Mouse (Mus musculus) ovary, postnatal 10 days (tissue): ENCODE results near the gene Dhx16.
A peak's percentile ranks its signal among the peaks of the same experiment; 100 is the strongest.

ENCODE experiments used
- DNase-seq: peaks from one replicate; pipeline ENCODE4 v3.0.0; 2022; ENCODE audit warnings: low spot score

Gene Dhx16

DNA sequence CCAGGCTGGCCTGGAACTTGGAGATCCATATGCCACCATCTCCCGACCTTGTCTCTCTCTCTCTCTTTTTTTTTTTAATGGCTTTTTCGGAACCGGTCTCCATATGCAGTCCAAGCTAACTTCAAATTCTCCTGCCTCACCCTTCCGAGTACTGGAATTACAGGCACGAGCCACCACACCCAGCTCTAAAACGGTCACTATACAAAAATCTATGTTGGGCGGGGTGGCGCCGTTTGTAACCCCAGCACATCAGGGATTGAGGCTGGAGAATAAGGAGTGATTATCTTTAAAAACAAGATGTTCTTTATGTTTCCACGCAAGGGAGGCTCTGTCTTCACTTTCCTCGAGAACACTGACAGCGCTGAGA lies 18.8 kb upstream of the Dhx16 start:
- no peak for DNase-seq

DNA sequence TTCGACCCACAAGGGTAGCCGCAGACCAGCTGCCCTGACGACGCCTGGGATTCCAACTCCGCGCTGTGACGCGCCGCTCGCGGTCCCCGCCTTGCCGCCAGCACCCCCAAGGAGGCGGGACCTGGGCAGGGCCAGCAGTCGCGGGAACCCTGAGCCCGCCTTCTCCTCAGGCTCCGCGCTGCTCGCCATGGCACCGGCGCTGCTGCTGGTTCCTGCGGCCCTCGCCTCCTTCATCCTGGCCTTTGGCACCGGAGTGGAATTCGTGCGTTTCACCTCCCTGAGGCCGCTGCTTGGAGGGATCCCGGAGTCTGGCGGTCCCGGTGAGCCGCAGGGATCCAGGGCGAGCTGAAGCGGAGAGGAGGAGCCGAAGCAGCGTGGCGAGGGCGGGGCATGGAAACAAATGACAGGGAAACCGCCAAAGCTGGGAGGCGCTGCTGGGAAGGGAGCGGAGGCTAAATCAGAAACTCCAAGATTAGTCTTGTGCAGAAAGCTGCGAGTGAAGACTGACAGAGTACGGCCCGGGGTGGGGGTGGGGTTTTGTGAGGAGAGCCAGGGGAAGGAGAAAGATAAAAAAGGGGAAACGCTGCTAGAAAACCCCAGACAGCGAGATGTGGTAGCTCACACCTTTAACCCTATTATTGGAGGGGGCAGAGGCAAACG lies 18.3 kb upstream of the Dhx16 start, which contains the start of gene Nrm:
Gene Nrm (plus strand): TSS at position 121 of the 660 bp plus-strand sequence.
- DNase-seq = peak; percentile 88

DNA sequence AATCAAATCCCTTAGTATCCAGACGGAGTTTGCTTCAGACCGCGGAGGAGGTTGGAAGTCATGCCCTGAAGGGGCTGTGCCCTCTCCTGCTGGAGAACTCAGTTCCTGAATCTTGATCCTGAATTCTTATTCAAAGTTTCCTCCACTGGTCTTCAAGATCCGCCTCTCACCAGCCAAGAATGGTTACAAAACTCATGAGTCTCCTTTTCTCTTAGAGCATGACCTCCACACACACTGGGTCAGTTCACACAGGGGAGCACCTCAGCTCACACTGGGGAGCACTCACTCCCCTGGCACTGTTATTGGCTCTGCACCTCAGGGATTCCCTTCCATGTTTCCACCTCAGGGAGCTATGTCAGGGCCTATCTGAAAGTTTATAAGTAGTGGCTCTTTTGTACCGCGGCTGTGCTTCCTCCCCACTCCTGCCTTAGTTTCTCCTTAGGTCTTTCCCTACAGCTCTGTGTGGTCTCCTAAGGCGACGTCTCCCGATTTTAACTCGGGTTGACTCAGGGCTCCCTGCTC lies 14.7 kb upstream of the Dhx16 start:
- DNase-seq = no peak

DNA sequence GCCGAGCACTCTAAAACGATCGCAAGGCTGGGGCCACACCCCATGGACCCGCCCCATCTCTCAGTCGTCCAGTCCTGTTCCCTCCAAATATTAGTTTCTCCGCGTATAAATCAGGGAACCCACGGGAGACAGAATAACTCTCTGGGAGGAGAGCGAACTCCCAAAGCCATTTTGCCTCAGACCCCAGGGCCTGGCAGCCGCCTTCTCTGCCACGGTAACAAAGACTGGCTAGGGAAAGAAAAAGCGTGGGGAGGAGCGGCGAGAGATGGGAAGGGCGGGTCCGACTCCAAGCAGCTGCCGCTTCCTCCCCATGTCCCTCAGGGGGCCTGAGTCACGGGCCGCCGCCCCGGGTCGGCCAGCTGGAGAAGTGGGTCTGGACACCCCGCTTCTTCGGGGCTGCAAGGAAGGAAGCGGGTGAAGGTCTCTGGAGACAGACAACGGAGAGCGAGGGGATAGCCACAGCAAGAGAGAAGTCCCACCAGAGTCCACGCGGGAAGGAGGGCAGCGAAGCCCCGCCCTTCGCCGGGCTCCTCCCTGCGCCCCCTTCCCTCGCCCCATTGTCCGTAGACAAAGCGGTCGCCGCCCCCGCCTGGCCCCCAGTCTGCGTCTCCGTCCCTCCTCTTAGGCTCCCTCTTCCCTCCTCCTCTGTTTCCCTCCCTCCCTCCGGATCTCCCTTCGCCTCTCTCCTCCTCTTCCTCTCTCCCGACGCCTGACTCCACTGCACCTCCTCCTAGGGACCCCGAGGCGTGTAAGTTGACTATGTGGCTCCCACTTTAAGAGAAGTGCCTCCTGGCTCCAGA lies 13.9 kb upstream of the Dhx16 start, which contains the start of gene Ppp1r18:
Gene Ppp1r18 (plus strand): TSS at position 113 of the 800 bp plus-strand sequence.
- peak; percentile 57 for DNase-seq

DNA sequence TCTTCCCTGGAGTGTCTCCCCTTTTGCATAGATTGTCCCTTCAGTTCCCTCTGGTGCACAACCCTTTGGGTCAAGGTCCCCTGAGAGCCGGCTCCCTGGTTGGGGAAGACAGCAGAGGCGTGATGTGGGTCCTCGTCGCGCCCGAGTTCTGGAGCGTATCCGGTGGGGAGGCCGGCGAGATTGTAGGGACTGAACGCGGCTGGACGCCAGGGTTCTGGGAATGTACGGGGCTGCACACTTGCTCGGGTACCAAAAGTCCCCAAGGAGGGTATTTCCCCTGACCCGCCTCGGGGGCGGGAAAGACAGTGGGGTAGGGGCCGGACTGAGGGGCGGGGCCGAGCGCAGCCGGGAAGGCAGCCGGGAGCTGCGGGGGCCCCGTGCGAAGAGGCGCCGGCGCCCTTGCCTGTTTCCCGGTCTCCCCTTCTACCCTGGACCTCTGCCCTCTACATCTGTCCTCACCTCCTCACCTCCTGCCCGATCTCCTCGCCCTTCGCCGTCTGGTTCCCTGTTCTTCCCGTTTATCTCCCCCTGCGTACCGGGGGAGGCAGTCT lies 13.3 kb upstream of the Dhx16 start:
- peak; percentile 62 for DNase-seq

DNA sequence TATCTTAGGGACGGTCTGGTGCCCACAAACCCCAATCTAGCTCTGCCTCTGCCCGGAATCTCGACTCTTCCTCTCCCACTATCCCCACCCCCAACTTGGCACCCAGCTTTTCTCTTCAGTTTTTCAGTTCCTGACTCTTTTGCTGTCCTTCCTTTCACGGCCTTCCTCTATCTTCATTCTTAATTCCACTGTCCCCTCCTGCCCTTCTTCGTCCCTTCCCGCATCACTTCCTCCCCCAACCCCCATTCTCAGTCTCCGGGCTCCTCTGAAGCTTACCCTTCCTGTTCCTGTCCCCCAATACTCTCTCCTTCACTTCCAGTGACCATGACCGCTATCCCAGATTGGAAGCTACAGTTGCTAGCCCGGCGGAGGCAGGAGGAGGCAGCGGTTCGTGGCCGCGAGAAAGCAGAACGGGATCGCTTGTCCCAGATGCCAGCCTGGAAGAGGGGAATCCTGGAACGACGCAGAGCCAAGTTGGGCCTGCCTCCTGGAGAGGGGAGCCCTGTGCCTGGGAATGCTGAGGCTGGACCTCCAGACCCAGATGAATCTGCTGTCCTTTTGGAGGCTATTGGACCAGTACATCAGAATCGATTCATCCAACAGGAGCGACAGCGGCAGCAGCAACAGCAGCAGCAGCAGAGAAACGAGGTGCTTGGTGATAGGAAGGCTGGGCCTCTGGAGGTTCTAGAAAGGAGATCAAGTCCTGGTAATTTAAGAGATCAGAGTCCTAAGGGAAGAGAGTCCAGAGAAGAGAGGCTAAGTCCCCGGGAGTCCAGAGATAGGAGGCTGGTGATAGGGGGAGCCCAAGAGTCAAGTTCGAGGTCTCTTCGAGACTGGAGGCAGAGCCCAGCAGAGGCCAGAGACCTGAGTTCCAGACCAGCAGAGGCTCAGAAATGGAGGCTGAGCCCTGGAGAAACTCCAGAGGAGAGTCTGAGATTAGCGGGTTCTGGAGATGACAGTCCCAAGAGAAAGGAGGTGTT lies 12.4 kb upstream of the Dhx16 start:
- no peak for DNase-seq

DNA sequence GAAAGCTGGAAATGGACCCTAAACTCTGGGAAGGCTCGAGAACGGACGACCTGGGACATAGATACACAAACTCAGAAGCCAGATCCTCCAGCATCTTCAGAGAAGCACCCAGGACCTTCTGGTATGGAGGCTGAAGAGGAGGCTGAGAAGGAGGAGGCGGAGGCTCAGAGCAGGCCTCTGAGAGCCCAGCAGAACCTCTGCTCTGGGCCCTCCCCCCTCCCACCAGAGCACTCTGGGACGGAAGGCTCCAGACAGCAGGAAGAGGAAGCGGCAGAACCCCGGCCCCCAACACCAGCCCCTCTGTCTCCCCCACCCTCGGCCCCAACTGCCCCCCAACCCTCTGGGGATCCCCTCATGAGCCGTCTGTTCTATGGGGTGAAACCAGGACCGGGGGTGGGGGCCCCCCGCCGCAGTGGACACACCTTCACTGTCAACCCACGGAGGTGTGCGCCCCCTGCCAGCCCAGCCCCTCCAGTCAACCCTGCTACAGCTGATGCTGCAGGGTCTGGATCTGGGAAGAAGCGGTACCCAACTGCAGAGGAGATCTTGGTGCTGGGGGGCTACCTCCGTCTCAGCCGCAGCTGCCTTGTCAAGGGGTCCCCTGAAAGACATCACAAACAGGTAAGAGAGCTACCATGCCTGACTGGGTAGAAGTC lies 11.3 kb upstream of the Dhx16 start:
- no peak for DNase-seq

DNA sequence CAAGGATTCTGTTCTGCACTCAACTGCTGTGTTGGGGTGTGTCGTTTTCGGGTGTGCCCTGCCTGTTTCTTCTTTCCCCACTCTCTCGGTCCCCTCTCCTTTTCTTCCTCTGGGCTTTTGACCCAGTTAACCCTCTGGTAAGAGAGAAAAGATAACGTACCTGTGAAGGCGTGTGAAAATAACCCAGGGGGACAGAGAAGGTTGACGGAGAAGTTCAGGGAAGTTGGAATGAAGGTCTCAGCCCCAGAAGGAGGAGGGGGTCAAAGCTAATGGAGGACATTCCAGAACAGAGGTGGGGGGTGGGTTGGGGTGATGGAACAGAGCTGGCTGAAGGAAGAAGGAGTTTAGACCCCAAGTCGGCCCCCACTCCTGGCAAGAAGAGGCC lies 10.7 kb upstream of the Dhx16 start:
- no peak for DNase-seq

DNA sequence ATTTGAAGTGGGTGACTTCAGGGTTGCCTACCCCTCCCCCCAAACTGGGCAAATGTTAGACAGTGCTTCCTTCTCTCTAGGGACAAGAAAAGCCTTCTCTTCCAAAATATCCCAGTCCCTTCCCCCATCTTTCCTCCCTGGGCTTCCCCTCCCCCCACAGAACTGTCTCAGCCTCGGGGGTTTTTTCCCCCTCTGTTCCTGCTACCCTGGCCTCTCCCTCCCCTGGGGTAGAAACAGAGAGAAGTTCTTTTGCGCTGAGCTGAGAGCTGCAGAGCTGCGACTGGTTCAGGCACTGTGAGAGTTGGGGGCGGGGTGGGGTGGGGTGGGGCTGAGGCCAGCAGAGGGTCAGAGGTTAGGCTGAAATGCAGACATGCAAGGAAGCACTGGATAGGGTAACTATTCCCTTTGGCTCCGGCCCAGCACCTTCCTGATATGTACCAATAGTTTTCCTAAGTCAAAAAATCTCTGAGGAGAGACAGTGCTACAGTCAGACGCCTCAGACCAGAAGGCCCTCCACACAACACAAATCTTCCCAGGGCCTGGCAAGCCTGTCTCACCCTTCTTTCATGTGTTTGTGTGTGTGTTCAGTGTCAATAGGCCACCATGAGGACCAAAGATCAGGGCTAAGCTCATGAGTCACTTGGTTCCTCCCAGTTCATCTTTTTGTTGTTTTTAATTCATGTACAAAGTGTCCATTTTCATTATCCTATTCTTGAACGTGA lies 10.1 kb upstream of the Dhx16 start:
- DNase-seq = no peak

DNA sequence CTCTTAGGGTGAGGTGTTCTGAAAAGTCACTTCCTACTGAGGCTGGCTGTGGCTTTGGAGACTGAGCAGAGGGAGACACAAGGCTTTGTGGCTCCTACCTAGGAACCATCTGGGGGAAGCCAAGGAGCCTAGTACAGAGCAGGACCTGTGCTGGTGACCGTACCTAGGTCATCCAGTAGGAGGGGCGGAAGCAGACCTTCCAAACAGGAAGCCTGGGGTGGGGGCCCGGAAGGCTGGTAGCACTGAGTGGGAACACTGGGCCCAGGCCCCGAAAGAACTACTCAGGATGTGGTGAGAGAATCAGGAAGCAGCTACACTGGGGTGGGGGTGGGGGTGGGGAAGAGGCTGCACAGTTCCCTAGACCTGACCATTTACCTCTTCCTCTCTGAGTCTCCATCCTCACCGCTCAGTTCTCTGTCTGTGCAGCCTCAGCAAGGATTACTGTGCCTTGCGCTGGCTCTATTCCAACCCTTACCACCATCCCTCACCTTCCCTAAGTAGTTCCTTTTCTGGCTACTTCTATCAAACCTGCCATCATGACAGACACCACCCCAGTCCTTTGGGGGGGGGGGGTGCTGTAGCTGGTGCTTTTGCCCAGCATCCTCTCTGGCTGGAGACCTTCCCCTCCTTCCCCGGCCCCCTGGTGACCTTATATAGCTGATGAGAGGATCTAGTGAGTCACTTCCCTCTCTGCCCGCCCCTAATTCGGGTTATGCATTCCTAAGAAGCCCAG lies 9.3 kb upstream of the Dhx16 start:
- no peak for DNase-seq

DNA sequence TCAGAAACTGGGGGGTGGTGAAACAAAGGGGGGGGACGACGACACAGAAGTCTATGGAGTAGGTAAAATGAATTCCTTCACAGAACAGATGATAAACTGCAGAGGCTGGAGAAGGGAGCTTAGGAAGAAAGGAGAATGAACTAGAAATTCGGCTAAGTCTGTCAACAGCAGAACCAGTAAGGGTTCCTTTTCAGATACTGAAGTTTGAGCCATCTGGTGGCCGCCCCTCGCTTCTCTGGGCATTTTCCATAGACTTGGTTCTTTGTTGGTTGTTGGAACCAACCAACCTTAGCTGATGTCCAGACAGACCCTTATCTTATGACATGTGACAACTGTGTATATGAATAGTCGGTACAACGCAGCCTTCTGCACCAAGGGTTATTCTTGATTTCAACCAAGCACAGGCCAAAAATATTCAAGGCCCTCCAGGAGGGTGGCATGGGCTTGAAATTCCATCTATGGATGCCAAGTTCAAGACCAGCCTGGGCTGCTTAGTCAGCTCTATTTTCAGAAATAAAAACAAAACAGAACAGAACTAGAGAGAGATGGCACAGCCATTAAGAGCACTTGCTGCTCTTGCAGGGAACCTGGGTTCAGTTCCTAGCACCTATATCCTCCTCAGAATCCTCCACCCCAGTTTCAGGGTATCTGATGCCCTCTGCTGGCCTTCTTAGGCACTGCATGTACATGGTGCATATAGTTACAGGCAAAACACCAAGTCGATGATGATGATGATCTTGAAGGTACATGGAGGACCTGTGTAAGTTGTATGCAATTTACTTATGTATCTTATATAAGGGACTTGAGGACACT lies 8.5 kb upstream of the Dhx16 start:
- DNase-seq = no peak

DNA sequence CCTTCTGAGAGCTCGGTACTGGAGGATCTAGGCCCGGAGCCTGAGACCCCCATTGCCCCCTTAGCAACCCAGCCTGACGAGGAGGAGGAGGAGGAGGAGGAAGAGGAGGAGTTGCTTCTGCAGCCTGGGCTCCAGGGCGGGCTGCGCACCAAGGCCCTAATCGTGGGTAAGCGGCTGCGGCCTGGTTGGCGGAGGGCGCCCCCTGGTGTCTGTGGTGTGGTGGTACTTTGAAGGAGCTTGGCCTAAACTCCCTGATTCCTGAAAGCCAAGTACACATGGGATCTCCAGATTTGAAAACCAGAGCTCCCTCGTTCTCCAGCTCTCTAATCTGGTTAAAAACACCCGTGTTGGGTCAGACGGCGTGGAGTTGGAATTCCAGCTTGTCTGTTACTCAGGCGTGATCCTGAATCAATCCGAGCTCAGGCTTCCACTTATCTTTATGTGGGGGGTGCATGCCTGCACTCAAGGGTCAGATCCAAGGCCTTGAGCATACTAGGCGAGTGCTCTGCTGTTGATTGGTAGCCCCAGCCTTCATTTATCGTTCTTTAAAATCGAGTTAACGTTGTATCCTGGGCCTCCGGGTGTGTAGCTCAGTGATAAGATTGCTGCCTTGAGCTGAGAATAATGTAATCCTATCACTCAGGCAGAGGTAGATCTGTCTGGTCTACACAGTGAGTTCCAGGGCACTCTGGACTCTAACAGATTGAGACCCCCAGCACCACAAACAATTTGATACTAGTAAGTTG lies 5.7 kb upstream of the Dhx16 start:
- DNase-seq = peak; percentile 78

DNA sequence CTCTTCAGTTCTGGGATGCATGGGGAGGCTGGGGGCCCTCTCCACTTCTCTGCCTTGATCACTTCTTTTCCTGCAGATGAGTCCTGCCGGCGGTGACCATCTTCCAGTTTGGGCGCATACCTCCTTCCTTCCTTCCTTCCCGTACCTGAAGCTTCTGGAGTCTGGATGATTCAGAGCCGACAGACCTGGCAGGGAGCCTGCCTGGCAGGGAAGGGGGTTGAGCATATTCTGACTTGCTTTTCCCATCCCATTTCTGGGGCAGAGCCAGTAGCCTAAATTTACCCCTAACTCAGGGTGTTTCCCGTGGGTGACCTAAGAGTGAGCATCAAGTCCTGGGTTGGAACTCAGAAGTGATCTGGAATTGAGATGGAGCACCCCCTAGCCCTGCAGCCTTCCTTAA lies 4.9 kb upstream of the Dhx16 start:
- no peak for DNase-seq

DNA sequence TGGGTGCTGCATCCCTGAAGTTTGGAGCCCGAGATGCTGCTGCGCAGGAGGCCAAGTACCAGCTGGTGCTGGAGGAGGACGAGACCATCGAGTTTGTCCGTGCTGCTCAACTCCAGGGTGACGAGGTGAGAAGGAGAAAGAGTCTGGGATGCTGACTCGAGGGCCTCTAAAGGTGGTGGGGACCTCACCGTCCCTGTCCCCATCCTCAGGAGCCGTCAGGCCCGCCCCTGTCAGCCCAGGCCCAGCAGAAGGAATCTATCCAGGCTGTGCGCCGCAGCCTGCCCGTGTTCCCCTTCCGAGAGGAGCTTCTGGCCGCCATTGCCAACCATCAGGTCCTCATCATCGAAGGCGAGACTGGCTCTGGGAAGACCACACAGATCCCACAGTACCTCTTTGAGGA lies 3.3 kb downstream of the Dhx16 start:
- DNase-seq = no peak

DNA sequence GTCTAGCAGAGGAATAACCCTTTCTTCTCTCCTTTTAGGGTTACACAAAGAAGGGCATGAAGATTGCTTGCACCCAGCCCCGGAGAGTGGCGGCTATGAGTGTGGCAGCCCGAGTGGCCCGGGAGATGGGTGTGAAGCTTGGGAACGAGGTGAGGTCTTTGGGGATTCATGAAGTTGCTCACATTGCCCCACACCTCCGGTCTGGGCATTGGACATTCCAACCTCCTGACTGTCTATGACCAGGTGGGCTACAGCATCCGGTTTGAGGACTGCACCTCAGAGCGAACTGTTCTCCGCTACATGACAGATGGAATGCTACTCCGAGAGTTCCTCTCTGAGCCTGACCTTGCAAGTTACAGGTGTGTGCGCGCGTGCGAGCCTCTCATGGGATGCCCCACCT lies 4.2 kb downstream of the Dhx16 start:
- no peak for DNase-seq

DNA sequence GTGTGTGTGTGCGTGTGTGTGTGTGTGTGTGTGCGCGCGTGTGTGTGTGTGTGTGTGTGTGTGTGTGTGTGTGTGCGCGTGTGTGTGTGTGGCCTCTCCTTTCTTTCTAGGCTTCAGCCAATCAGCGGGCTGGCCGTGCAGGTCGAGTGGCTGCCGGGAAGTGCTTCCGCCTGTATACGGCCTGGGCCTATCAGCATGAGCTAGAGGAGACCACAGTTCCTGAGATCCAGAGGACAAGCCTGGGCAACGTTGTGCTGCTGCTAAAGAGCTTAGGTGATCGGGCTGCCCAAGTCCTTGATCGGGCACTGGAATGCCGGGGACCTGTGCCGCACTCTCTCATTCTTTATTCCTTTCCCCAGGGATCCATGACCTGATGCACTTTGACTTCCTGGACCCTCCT lies 8.1 kb downstream of the Dhx16 start:
- no peak for DNase-seq

DNA sequence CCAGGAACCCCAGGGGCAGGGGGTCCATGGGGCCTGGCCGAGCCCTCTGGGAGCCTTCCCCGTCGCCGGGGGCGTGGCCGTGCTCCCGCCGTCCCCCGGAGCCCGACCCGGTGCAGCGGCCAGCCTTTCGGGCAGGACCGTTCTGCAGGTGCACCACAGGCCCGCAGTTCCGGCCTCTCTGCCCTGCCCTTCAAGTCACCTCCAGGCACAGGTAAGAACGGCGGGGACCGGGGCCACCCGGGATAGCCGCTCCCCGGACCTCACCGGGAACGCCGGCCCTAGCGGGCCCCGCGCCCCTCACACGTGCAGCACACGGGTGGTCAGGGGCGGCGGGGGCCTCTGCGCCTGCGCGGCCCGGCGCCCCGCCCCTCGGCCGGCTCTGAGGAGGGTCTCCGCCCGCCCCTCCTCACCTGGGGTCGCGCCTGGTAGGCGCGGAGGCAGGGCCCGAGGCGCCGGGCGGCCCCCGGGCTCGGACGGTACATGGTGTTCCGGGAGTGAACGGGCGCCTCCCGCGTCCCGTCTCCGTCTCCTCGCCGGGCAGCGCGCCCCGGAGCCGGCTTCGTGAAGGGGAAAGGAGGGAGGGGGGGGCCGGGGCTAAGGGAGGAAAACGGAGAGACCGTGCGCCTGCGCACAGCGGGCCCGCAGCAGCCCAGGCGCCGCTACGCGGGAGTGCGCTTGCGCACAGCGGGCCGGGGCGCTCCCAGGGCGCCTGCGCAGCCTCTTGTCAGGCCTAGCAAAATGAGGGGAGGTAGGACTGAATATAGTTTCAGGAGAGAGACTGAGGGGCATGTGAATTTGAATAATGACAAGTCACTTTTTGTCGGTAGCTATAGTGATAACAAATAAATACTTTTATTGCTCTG lies 17.4 kb downstream of the Dhx16 start, which contains the start of gene 2310061I04Rik:
Gene 2310061I04Rik (minus strand): TSS at position 651 of the 863 bp plus-strand sequence.
- DNase-seq = peak; percentile 79
